ENCODE assay signal across 22 mouse cellular contexts in the genomic region with DNA sequence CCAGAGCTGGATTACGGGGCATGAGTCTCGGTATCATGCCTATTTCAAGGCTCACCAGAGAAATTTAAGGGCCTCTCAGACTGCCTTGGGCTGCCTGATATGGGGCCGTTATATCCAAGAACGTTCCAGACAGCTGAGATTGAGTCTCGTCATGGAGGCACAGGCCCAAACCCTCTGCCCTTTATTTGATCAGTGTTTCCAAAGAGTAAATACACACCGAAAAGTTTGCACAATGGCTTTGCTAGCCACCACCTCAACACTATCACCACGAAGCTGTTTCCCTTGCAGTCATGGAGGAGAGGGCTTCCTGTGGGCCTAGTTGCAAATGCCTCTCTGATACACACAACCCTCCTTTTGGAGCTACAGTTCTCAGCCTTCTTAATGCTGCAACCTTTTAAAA. TPM values are rescaled to one million over a fixed set of nuclear protein-coding genes. Genes with fewer than 3 reads are reported as not detected.
"Had no signal": no experiment of that assay in that cellular context is flagged by ENCODE, and none has a peak within 500 bp of the region (broad histone marks: within the 10 kb centered on the region; RNA-seq: fewer than 3 reads in every experiment).

No protein-coding gene starts in this region.

- H3K27me3 ChIP-seq: lung, embryonic 15.5 days; midbrain, embryonic 13.5 days; midbrain, embryonic 15.5 days; neural tube, embryonic 12.5 days; stomach, embryonic 15.5 days had no signal

- H3K9me3 ChIP-seq: lung, embryonic 15.5 days; megakaryocyte, embryonic 14.5 days; midbrain, embryonic 13.5 days; midbrain, embryonic 15.5 days; neural tube, embryonic 12.5 days; stomach, embryonic 15.5 days had no signal

- H3K4me1 ChIP-seq: lung, embryonic 15.5 days; midbrain, embryonic 15.5 days; neural tube, embryonic 12.5 days; stomach, embryonic 15.5 days had no signal

- H3K4me2 ChIP-seq: lung, embryonic 15.5 days; midbrain, embryonic 11.5 days; midbrain, embryonic 13.5 days; midbrain, embryonic 15.5 days; neural tube, embryonic 12.5 days; stomach, embryonic 15.5 days had no signal

- H3K4me3 ChIP-seq: lung, embryonic 15.5 days; megakaryocyte, embryonic 14.5 days; midbrain, embryonic 13.5 days; midbrain, embryonic 15.5 days; neural tube, embryonic 12.5 days; stomach, embryonic 15.5 days had no signal

- ATAC-seq: lung, postnatal 0 days; midbrain, embryonic 13.5 days; midbrain, embryonic 15.5 days had no signal

- H3K36me3 ChIP-seq: lung, embryonic 15.5 days; midbrain, embryonic 13.5 days; midbrain, embryonic 15.5 days; neural tube, embryonic 12.5 days; stomach, embryonic 15.5 days had no signal

- H3K9ac ChIP-seq: lung, embryonic 15.5 days; midbrain, embryonic 13.5 days; midbrain, embryonic 15.5 days; neural tube, embryonic 12.5 days; stomach, embryonic 15.5 days had no signal

- DNase-seq: lung, adult 2 months; lung, postnatal 14 days; lung, postnatal 36 days; right cerebral cortex, postnatal 14 days; thymus, adult 18-20 months; thymus, postnatal 14 days; thymus, postnatal 36 days had no signal

- H3K27ac ChIP-seq: lung, embryonic 15.5 days; macrophage; midbrain, embryonic 13.5 days; midbrain, embryonic 15.5 days; neural tube, embryonic 12.5 days; stomach, embryonic 15.5 days; stomach, postnatal 0 days had no signal

RNA-seq across cellular contexts. Expression of a gene that starts 5.8 kb away (rescaled TPM):
- total RNA-seq: midbrain, postnatal 0 days had no signal
- polyA plus RNA-seq: lung, postnatal 0 days; midbrain, embryonic 11.5 days; midbrain, embryonic 13.5 days; neural tube, embryonic 12.5 days; neural tube, embryonic 14.5 days; testis, adult 2 months had no signal

RNA-seq across cellular contexts. Expression of a gene that starts 45.7 kb away (rescaled TPM):
- total RNA-seq: megakaryocyte progenitor cell, adult 5-6 weeks; monocyte, adult 5-6 weeks had no signal
